Mouse (Mus musculus) kidney, adult 2 months (tissue): ENCODE results near the gene Lgals3. TPM values are rescaled to one million over a fixed set of nuclear protein-coding genes. Genes with fewer than 3 reads are reported as not detected.

ENCODE experiments used
- DNase-seq: peaks from one replicate; pipeline ENCODE4 v3.0.0; 2021
- H3K27ac ChIP-seq: fragments of 200-500 bp; 2 replicates; pipeline ENCODE4 v1.5.1; 2012; ENCODE audit warnings: low read depth, low read length, control low read depth, inconsistent platforms; ENCODE audit not compliant: insufficient read depth
- H3K27me3 ChIP-seq: fragments of 200-500 bp; replicated peaks from 2 replicates; pipeline ENCODE4 v1.6.1; 2012; ENCODE audit warnings: mild to moderate bottlenecking, moderate library complexity, low read length, inconsistent platforms; ENCODE audit not compliant: control insufficient read depth, insufficient read depth
- H3K36me3 ChIP-seq: fragments of 200-500 bp; 2 replicates; pipeline ENCODE4 v1.6.1; 2012; ENCODE audit warnings: mild to moderate bottlenecking, moderate library complexity, low read length, inconsistent platforms; ENCODE audit not compliant: control insufficient read depth, insufficient read depth
- H3K4me1 ChIP-seq: fragments of 200-500 bp; 2 replicates; pipeline ENCODE4 v1.6.1; 2011; ENCODE audit warnings: low read length; ENCODE audit not compliant: control insufficient read depth, insufficient read depth
- H3K4me3 ChIP-seq: fragments of 200-500 bp; 2 replicates; pipeline ENCODE4 v1.5.1; 2011; ENCODE audit warnings: mild to moderate bottlenecking, low read depth, low read length, control low read depth; ENCODE audit not compliant: insufficient read depth
- CTCF ChIP-seq: fragments of 200-500 bp; conservative IDR thresholded peaks from 2 replicates; pipeline ENCODE4 v1.5.1; 2011; ENCODE audit warnings: low read depth, mild to moderate bottlenecking, control low read depth, low read length, moderate library complexity, mixed read lengths; ENCODE audit not compliant: insufficient read depth, insufficient read length
- POLR2A ChIP-seq: fragments of 200-500 bp; IDR thresholded peaks from one replicate; pipeline ENCODE4 v1.6.1; 2011; ENCODE audit warnings: low read depth, low read length, control low read depth
- WGBS: fragments of 180-500 bp; shearing (Covaris S2); methylation state at CpG from one replicate; pipeline ENCODE4 v1.1.7; 2018; 5-methylcytosine and 5-hydroxymethylcytosine counted together
- polyA plus RNA-seq: library from polyadenylated mRNA; depleted of rRNA; stranded (reverse); fragments of >200 nt; gene quantifications from 2 replicates; pipeline ENCODE4 v1.2.3, GENCODE M21; 2012

Lgals3 gene
- polyA plus RNA-seq, 1 experiment = 76.1 TPM

DNA sequence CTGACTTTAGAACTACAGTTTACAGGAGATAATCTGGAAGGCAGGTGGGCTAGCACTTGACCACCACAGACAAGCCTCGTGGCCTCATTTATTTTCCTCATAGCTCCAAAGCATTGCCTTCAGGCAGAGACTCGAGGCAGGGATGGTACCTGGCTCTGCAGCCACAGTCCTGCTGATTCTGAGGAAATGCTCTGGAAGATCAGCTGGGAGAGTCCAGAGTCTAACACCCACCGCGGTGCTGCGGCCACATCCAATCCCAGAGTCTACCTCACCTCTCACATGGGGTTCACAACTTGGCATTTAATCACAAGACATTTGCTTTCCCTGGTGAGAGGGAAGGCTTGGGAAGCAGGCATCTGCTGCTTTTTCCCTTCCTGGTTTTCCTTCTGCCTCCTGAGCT is 12.6 kb upstream of the Lgals3 start:
- no peaks in the 10 kb centered on the region for H3K36me3 ChIP-seq
- no peaks in the 10 kb centered on the region for H3K27me3 ChIP-seq
- no peak for DNase-seq
- H3K4me3 ChIP-seq = no peak overlapping the region
- H3K27ac ChIP-seq = no peak overlapping the region
- no peak for TF ChIP-seq POLR2A
- TF ChIP-seq CTCF = no peak
- no peaks in the 10 kb centered on the region for H3K4me1 ChIP-seq
- 52% methylated on average over 5 of the region's 5 CpGs for WGBS

DNA sequence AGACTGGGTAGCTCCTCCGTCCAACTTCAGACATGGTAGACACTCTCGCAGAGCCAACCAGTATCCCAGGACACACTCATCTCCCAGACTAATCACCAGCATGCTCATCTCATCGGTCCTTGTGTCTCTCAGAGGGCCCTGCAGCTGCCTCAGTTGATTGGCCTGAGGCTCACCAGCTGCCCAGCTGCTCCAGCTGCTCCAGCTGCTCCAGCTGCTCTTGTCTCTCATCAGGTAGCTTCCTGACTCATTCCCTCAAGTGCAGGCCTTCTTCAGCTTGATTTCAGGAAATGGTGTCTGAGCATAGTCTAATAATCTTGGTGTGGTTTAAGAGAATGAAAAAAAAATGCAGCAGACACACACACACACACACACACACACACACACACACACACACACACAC is 10.9 kb upstream of the Lgals3 start:
- DNase-seq = no peak
- 85% methylated on average over 3 of the region's 3 CpGs for WGBS
- TF ChIP-seq POLR2A (no peak), CTCF (no peak)
- no peak overlapping the region for H3K4me3 ChIP-seq
- H3K27me3 ChIP-seq = no peaks in the 10 kb centered on the region
- no peaks in the 10 kb centered on the region for H3K4me1 ChIP-seq
- no peak overlapping the region for H3K27ac ChIP-seq
- H3K36me3 ChIP-seq = no peaks in the 10 kb centered on the region

DNA sequence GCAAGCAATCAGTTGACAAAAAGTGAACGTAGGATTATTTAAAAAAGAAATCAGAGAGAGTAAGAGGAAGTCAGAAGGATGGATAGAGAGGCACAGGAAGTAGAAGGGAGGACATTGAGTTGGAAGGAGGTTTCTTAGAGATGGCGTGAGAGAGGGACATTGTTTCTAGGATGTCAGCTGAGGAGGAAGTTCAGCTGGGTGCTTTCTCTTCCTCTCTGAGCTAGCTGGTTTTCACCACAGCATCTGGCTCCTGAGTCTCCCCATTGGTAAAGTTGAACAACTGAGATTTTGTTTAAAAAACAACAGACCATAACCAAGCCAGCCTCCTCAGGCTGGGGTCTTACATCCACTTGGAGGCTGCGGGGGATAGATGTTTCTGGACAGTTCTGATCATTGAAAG is 7.9 kb upstream of the Lgals3 start:
- no peak for DNase-seq
- no peak overlapping the region for H3K27ac ChIP-seq

DNA sequence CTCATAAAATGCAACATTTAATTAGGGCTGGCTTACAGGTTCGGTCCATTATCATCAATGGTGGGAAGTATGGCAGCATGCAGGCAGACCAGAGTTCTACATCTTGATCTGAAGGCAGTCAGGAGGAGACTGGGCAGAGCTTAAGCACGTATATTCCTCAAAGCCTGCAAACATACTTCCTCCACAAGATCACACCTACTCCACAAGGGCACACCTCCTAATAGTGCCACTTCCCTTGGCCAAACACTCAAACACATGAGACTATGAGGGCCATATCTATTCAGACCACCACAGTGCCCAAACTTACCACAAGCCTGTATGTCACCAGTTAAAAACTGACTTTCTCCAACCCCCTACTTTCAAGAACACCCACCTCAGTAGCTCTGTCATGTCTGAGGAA is 6.1 kb upstream of the Lgals3 start:
- H3K4me3 ChIP-seq = no peak overlapping the region
- H3K27ac ChIP-seq = no peak overlapping the region
- DNase-seq = no peak
- no peak for TF ChIP-seq CTCF
- no peak for TF ChIP-seq POLR2A
- H3K4me1 ChIP-seq = no peaks in the 10 kb centered on the region; the same call in 1 of the 2 replicates
- no peaks in the 10 kb centered on the region for H3K36me3 ChIP-seq
- H3K27me3 ChIP-seq = no peaks in the 10 kb centered on the region
- whole genome bisulfite sequencing = 94% methylated on average over 2 of the region's 2 CpGs

More for the DNA sequence above, 7.9 kb upstream of the Lgals3 start:
- no peak overlapping the region for H3K4me3 ChIP-seq
- WGBS = 67% methylated on average over 3 of the region's 3 CpGs
- no peaks in the 10 kb centered on the region for H3K27me3 ChIP-seq
- no peaks in the 10 kb centered on the region for H3K36me3 ChIP-seq
- no peaks in the 10 kb centered on the region for H3K4me1 ChIP-seq
- TF ChIP-seq POLR2A = no peak
- no peak for TF ChIP-seq CTCF

DNA sequence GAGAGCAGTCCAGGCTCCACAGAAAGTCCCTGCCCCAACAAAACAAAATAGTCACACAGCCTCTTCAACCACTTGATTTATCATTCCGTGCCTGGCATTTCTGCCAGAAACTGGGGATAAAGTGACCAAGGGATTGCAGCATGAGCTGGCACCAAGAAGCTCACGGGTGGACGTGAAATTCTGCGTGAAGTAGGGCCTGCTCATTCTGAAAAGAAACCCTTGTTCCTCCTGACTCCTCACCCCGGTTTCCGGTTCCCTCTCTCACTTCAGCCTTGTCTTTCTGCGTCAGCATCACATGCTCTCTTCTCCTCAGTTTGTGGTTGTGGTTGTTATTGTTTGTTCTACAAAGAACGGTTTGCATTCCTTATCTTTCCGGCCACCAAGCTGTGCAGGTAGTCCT is 5.7 kb upstream of the Lgals3 start:
- H3K4me1 ChIP-seq = no peaks in the 10 kb centered on the region; the same call in 1 of the 2 replicates
- no peaks in the 10 kb centered on the region for H3K27me3 ChIP-seq
- H3K36me3 ChIP-seq = no peaks in the 10 kb centered on the region
- DNase-seq = no peak
- 81% methylated on average over 9 of the region's 9 CpGs for WGBS
- TF ChIP-seq POLR2A (no peak), CTCF (no peak)
- H3K4me3 ChIP-seq = no peak overlapping the region
- no peak overlapping the region for H3K27ac ChIP-seq

DNA sequence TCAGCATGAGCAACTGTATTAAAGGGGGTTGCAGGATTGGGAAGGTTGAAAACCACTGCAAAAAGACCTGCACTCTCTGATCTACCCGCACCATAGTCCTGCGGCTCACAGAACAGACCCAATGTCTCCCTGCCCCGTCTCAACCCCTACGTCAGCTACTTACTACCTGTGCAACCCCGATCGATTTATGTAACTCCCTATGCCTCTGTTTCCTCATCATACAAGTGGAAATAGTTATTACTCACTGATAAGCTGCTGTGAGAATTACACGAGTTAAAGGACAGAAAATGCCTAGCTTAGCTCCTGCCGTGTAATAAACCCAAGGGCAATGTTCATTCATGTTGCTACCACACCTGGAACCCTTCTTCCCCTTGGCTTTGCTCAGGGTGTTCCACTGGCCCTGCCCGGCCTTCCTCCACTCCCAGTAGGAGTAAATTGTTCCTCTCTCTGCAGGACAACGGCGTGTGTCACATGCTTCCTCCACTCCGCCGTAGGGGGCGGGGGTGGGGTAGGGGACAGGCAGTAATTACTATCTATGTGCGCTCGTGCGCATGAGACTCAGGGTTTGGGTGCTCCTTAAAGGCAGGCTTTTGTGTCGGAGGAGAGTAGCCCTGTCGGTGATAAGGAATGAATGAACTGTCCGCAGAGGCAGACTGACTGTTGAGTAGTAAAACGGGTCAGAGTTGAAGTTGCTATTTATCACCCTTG is 2.7 kb upstream of the Lgals3 start:
- H3K27ac ChIP-seq = no peak overlapping the region
- H3K36me3 ChIP-seq = no peaks in the 10 kb centered on the region
- H3K27me3 ChIP-seq = no peaks in the 10 kb centered on the region
- H3K4me1 ChIP-seq = no peaks in the 10 kb centered on the region; the same call in 1 of the 2 replicates
- TF ChIP-seq CTCF (no peak), POLR2A (no peak)
- no peak for DNase-seq
- 39% methylated on average over 21 of the region's 21 CpGs for WGBS
- no peak overlapping the region for H3K4me3 ChIP-seq

DNA sequence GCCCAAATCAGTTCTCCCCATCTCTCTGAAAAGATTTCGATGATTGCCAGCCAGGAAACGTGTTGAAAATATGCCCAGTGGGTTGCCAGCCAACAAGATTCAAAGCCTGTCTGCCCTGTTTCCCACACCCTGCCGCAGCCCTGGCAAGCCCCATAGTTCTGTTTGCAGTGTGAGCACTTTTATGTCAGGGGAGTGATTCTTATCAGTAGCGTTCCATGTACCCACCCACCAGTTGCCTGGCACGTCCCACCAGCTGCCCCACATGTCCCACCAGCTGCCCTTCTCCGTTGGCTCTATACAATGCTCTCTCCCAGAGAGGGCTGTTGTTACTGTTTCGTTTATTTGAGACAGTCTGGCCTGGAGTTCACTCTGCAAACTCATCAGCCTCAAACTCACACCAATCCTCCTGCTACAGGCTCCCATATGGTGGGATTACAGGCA is 650 bp upstream of the Lgals3 start:
- TF ChIP-seq CTCF (no peak), POLR2A (no peak)
- Histone ChIP-seq H3K4me3 (no peak overlapping the region), H3K27ac (peak overlapping the region; percentile 27; the same call in 1 of the 2 replicates), H3K27me3 (no peaks in the 10 kb centered on the region), H3K36me3 (no peaks in the 10 kb centered on the region), H3K4me1 (peaks cover 3% of the 10 kb centered on the region; the same call in 1 of the 2 replicates)
- DNase-seq = peak; percentile 35
- WGBS = 46% methylated on average over 7 of the region's 7 CpGs
